Mouse (Mus musculus): ENCODE measurements around the gene Pex6.

Pex6 gene

GRCm38 (mm10) chr17:46710959-46711597, at the start of gene Pex6:
Pex6 (plus strand) TSS chr17:46711463.
- in situ Hi-C loops (cut with MboI; ENCODE audit: low sequenced_read_pairs): no loop called here

DNA sequence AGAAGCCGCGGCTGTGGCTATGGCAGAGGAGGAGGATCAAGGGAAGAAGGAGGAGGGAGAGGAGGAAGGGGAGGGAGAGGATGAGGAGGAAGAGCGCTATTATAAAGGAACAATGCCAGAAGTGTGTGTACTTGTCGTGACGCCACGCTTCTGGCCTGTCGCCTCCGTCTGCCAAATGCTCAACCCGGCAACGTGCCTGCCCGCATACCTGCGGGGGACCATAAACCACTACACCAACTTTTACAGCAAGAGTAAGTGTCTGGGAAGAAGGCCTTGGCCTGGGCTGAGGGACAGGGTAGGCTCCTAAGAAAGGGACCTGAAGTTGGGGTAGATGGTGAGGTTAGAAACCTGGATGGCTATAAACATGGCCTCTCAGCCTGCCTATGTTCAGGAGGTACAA, 49.3 kb upstream of the Pex6 start:
- in situ Hi-C loops (cut with MboI; ENCODE audit: low sequenced_read_pairs): no loop called here

- in situ Hi-C loops (cut with MboI; ENCODE audit: low sequenced_read_pairs): no loop called here
Measured at GRCm38 (mm10) chr17:46662730-46663129, 48.5 kb upstream of the Pex6 start.

GRCm38 (mm10) chr17:46667712-46668111, 43.6 kb upstream of the Pex6 start:
- in situ Hi-C loops (cut with MboI; ENCODE audit: low sequenced_read_pairs): no loop called here

GRCm38 (mm10) chr17:46669911-46670310, 41.4 kb upstream of the Pex6 start:
- in situ Hi-C loops (cut with MboI; ENCODE audit: low sequenced_read_pairs): no loop called here

DNA sequence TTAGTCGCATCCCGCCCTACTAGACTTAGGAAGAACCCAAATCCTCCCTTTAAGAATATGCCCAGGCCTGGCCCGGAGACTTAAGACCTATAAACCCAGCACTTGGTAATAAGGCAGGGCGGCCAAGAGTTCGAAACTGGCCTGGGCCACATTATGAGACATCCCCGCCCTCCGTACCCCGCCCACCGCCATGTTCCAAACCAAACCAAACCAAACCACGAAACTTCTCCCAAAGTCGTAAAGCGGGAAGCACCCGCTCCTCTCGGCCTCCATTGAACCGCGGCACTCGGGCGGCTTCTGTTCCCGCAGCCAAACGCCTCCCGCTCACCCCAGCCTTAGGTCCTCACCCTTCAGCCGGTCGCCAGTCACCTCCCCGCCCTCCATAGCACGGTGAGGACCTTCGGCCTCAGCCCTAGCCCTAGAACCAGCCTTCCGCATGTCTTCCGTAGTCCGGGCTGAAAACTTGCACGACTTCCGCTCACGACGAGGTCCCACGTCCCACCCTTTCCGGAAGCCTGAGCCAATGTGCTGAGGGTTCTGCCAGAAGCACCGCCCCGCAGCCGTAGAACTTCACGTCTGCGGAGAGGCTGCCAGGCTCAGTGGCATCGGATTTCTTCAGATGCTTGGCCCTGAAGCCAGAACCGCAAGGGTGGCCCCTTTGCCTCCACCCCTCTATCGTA, 37.3 kb upstream of the Pex6 start, which contains the start of gene Rrp36:
Gene Rrp36, minus strand, starts transcription at position 503 of the 680 bp plus-strand sequence.
- in situ Hi-C loops (cut with MboI; ENCODE audit: low sequenced_read_pairs): no loop called here

- in situ Hi-C loops (cut with MboI; ENCODE audit: low sequenced_read_pairs): no loop called here
Measured at GRCm38 (mm10) chr17:46674530-46675283, 36.6 kb upstream of the Pex6 start.

DNA sequence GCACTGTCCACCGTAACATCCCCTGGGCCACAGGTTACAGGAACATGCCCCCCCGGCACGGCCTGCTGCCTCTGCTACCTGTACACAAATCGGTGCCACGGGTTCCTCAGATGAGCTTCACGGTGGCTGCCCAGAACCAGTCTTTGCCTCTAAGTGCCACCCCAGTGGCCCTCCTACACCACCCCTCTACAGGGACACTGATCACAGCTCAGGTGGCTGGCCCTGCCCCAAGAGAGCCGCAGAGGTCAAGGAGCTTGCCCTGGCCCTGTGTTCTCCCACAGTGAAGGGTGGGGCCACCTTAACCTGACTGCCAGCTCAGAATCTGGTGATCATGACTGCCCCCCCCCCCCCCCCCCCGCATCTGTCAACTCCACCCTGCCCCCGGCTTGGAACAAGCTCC, 32.8 kb upstream of the Pex6 start, which contains the start of gene Mea1:
Gene Mea1, plus strand, starts transcription at position 378 of the 400 bp plus-strand sequence.
- in situ Hi-C loops (cut with MboI; ENCODE audit: low sequenced_read_pairs): no loop called here

GRCm38 (mm10) chr17:46678911-46679310, 32.4 kb upstream of the Pex6 start:
- in situ Hi-C loops (cut with MboI; ENCODE audit: low sequenced_read_pairs): no loop called here

DNA sequence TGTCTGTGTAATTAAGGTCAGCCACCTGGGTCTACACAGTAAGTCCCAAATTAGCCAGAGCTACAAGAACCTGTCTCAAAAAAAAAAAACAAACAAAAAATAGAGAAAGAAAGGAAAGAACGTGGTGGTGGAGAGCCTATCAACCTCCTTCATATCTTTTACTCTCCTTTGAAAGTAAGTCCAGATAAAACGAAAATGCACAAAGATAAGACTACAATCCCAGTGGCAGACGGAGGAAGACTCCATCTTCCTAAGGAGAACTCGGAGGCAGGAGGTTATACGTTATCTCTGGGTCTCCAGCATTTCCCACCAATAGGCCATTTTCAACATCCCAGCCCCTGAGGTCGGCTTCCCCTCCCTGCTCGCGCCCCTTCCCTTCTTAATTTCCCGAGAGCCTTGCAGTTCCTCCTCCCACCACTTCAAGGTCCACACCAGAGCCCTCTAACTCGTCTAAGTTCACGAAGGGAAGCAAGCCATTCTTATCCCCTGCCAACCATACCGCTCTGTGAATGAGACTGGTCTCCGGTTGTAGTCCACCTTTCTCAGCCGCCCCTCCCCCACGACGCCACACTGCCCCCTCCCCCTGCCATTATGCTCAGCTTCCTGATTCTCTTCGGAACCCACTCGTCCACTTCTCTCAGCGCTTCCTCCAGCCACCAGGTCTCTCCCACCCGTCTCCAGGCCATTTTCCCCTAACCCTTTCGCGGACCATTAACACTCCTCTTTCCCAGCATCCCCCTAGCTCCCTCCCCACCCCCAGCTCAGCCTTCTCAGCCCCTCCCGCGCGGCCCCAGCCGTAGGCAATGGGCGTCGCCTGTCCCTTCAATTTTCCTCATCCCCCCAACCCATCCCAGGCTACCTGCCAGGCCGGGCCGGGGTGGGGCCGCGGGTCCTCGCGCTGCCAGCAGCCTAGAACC, 31.2 kb upstream of the Pex6 start:
- in situ Hi-C loops (cut with MboI; ENCODE audit: low sequenced_read_pairs): no loop called here

- in situ Hi-C loops (cut with MboI; ENCODE audit: low sequenced_read_pairs): no loop called here
Measured at GRCm38 (mm10) chr17:46680760-46681373, 30.4 kb upstream of the Pex6 start, which contains the start of gene Klhdc3. Klhdc3 (minus strand) TSS chr17:46680914.

DNA sequence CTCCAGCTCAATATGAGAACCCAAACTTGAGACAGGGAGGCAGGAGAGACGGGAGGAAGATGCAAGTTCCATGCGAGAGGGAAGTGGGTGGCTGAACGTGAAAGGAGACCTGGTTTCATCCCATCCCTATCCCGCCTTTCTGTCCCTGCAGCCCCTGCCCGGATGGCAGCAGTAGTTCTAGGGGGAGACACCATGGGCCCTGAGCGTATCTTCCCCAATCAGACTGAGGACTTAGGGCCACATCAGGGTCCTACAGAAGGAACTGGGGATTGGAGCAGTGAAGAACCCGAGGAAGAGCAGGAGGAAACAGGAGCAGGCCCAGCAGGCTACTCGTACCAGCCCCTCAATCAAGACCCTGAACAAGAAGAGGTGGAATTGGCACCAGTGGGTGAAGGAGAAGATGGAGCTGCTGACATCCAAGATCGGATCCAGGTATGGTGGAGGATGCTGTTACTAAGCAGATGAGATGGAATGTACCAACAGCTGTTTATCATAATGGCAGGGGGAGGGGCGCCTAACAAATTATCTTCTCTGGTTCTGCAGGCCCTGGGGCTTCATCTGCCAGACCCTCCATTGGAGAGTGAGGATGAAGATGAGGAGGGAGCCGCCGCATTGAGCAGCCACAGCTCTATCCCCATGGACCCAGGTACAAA, 29.7 kb upstream of the Pex6 start:
- in situ Hi-C loops (cut with MboI; ENCODE audit: low sequenced_read_pairs): no loop called here

DNA sequence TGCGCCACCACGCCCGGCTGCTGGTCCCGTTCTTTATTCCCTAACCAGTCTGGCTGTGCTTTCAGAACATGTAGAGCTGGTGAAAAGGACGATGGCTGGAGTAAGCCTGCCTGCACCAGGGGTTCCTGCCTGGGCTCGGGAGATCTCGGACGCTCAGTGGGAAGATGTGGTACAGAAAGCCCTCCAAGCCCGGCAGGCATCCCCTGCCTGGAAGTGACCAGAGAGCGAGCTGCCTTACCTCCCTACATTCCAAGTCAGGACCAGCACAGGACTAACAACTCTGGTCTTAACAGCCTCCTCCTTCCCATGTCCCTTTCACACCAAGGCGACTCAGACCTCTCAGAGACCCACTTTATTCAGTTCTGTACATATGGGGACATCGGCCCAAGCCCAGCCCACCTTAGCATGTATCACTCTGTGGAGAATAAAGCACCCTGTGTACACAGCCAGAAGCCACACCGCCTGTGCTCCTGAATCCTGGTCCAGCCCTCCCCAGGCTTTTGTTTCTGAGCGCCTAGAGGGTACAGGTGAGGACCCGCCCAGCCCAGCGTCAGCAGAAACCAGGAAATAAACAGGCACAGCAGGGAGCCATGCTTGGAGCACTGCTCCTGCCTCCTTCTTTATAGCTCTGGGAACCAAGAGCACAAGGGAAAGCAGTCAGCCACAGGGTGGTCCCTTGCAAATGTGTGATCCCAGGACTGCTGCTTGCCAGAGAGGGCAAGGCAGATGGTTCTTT, 28.4 kb upstream of the Pex6 start:
- in situ Hi-C loops (cut with MboI; ENCODE audit: low sequenced_read_pairs): no loop called here

GRCm38 (mm10) chr17:46685913-46686312, 25.4 kb upstream of the Pex6 start:
- in situ Hi-C loops (cut with MboI; ENCODE audit: low sequenced_read_pairs): no loop called here

DNA sequence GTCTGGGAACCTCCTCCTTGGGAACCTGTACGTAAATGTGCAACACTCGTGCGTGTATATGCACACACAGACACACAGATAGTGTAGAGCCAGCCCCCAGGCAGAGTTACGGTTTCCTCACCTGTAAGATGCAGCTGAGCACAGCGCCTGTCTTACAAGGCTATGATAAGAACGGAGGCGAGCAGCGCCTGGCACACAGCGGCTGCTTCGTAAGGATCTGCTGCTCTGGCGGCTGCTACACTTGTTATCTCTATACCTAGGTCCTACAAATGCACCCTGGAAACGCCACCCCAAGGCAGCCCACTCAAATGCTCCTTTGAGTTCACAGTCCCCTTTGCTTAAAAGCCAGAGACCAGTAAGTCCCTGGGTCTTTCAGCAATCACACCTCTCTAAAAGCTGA, 20.6 kb upstream of the Pex6 start:
- in situ Hi-C loops (cut with MboI; ENCODE audit: low sequenced_read_pairs): no loop called here

DNA sequence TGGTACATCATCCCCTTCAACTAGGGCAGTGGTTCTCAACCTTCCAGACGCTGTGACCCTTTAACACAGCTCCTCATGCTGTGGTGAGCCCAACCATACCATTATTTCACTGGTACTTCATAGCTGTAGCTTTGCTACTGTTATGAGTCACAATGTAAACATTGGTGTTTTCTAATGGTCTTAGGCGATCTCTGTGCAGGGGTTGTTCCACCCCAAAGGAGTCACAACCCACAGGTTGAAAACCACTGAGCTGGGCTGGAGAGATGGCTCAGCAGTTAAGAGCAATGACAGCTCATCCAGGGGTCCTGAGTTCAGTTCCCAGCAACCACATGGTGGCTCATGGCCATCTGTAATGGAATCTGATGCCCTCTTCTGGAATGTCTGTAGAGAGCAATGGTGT, 19.9 kb upstream of the Pex6 start:
- in situ Hi-C loops (cut with MboI; ENCODE audit: low sequenced_read_pairs): no loop called here

- in situ Hi-C loops (cut with MboI; ENCODE audit: low sequenced_read_pairs): no loop called here
Measured at GRCm38 (mm10) chr17:46694517-46695063, 16.7 kb upstream of the Pex6 start.

- in situ Hi-C loops (cut with MboI; ENCODE audit: low sequenced_read_pairs): no loop called here
Measured at GRCm38 (mm10) chr17:46698515-46698914, 12.7 kb upstream of the Pex6 start.

DNA sequence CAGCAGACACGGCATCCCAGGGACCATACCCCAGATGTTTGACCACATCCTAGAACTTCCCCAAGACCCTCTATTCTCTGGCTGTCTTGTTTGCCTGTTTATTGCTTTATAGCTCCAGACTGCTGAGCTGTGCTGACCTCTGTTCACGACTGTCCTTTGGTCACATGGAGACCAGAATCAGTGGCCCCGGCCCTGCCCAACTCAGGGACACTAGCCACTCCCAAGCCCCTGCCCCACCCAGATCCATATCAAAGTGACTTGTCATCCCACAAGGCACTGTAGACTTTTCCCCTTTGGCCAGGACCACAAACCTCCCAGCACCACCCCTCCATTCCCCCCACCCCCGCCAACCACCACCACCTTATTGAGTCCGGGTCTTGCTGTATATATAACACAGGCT, 12.0 kb upstream of the Pex6 start:
- in situ Hi-C loops (cut with MboI; ENCODE audit: low sequenced_read_pairs): no loop called here

All from CH12F3 (cell line).